Mouse (Mus musculus) CH12.LX (cell line): ENCODE data around the gene Pcsk2. TPM values are rescaled to one million over a fixed set of nuclear protein-coding genes. Genes with fewer than 3 reads are reported as not detected.

Experiments used
- DNase-seq: peaks from one replicate; pipeline ENCODE4 v3.0.0-alpha.2; 2013; ENCODE audit errors: extremely low read depth
- H3K27ac ChIP-seq: 2 replicates; pipeline ENCODE4 v1.5.1; 2012; ENCODE audit warnings: low read depth, mild to moderate bottlenecking, control low read depth, moderate library complexity; ENCODE audit not compliant: insufficient read depth
- H3K27me3 ChIP-seq: replicated peaks from 2 replicates; pipeline ENCODE3; 2012; ENCODE audit warnings: inconsistent platforms
- H3K36me3 ChIP-seq, 2 experiments: replicated peaks in 1 of 2; 2 replicates each; pipeline versions ENCODE3 to v1.6.1; 2012; ENCODE audit warnings: inconsistent platforms in 1 of 2, low read length in 1 of 2, mild to moderate bottlenecking in 1 of 2, mixed read lengths in 1 of 2, moderate library complexity in 1 of 2; ENCODE audit not compliant: control insufficient read depth in 1 of 2, insufficient read depth in 1 of 2
- H3K4me1 ChIP-seq, 2 experiments: 2 replicates each; pipeline ENCODE4 v1.6.1; 2012; ENCODE audit warnings: inconsistent platforms in 1 of 2, moderate library complexity in 1 of 2; ENCODE audit not compliant: insufficient read depth in 2 of 2, control insufficient read depth in 1 of 2
- H3K4me2 ChIP-seq: 2 replicates; pipeline ENCODE4 v1.6.1; 2012; ENCODE audit warnings: low read depth, mild to moderate bottlenecking, control low read depth; ENCODE audit not compliant: poor library complexity, insufficient read depth, severe bottlenecking
- H3K4me3 ChIP-seq, 3 experiments: fragments of 150-350 bp in 1 of 3; sonication (generic) in 1 of 3; replicated peaks in 1 of 3; 2 replicates each; pipeline versions ENCODE3 to v1.5.1; 2011 to 2012; ENCODE audit warnings: low read depth in 2 of 3, low read length in 2 of 3, mild to moderate bottlenecking in 2 of 3, moderate library complexity in 2 of 3, control low read depth in 1 of 3, improper control_type of control experiment in 1 of 3, inconsistent platforms in 1 of 3, mixed read lengths in 1 of 3; ENCODE audit not compliant: poor library complexity in 1 of 3
- H3K79me2 ChIP-seq: replicated peaks from 2 replicates; pipeline ENCODE4 v1.6.1; 2012; ENCODE audit warnings: mild to moderate bottlenecking, moderate library complexity; ENCODE audit not compliant: control insufficient read depth, poor library complexity, insufficient read depth, severe bottlenecking; ENCODE audit errors: extremely low read depth
- H3K9ac ChIP-seq: 2 replicates; pipeline ENCODE4 v1.6.1; 2012; ENCODE audit warnings: low read depth, mild to moderate bottlenecking, control low read depth, moderate library complexity; ENCODE audit not compliant: insufficient read depth
- H3K9me3 ChIP-seq: replicated peaks from 2 replicates; pipeline ENCODE3; 2012; ENCODE audit warnings: low read length, inconsistent platforms, mixed read lengths
- CHD2 ChIP-seq: IDR thresholded peaks from 2 replicates; pipeline ENCODE4 v1.6.1; 2011; ENCODE audit warnings: low read length, improper control_type of control experiment
- CTCF ChIP-seq, 2 experiments: IDR thresholded peaks in 1 of 2; conservative IDR thresholded peaks in 1 of 2; 2 replicates each; pipeline ENCODE4 v1.5.1; 2011 to 2012; ENCODE audit warnings: low read depth in 2 of 2, low read length in 2 of 2, improper control_type of control experiment in 1 of 2, inconsistent platforms in 1 of 2, mild to moderate bottlenecking in 1 of 2, moderate library complexity in 1 of 2
- E2F4 ChIP-seq: IDR thresholded peaks from 2 replicates; pipeline ENCODE4 v1.6.1; 2011; ENCODE audit warnings: low read depth, low read length, improper control_type of control experiment; ENCODE audit not compliant: insufficient replicate concordance
- EP300 ChIP-seq: IDR thresholded peaks from 2 replicates; pipeline ENCODE4 v1.6.1; 2011; ENCODE audit warnings: low read length, improper control_type of control experiment
- GABPA ChIP-seq: IDR thresholded peaks from 2 replicates; pipeline ENCODE4 v1.6.1; 2012; ENCODE audit warnings: low read depth, low read length, improper control_type of control experiment, inconsistent platforms; ENCODE audit not compliant: insufficient replicate concordance
- HCFC1 ChIP-seq: IDR thresholded peaks from 2 replicates; pipeline ENCODE4 v1.6.1; 2012; ENCODE audit warnings: low read depth, mild to moderate bottlenecking, inconsistent platforms, low read length, improper control_type of control experiment
- JUND ChIP-seq: conservative IDR thresholded peaks from 2 replicates; pipeline ENCODE4 v1.6.1; 2011; ENCODE audit warnings: low read depth, low read length, improper control_type of control experiment
- KAT2A ChIP-seq: IDR thresholded peaks from 2 replicates; pipeline ENCODE4 v1.6.1; 2012; ENCODE audit warnings: low read length, improper control_type of control experiment, inconsistent platforms; ENCODE audit not compliant: insufficient replicate concordance
- MAZ ChIP-seq: IDR thresholded peaks from 2 replicates; pipeline ENCODE4 v1.6.1; 2012; ENCODE audit warnings: low read depth, mild to moderate bottlenecking, inconsistent platforms, low read length, improper control_type of control experiment, moderate library complexity
- MXI1 ChIP-seq: IDR thresholded peaks from 2 replicates; pipeline ENCODE4 v1.6.1; 2011; ENCODE audit warnings: mild to moderate bottlenecking, low read depth, low read length, improper control_type of control experiment
- NRF1 ChIP-seq: IDR thresholded peaks from 2 replicates; pipeline ENCODE4 v1.6.1; 2014; ENCODE audit warnings: low read depth, mild to moderate bottlenecking, inconsistent platforms, low read length, improper control_type of control experiment, moderate library complexity
- PAX5 ChIP-seq: IDR thresholded peaks from 2 replicates; pipeline ENCODE4 v1.6.1; 2012; ENCODE audit warnings: low read length, inconsistent platforms, mixed read lengths
- SMC3 ChIP-seq: IDR thresholded peaks from 2 replicates; pipeline ENCODE4 v1.6.1; 2011; ENCODE audit warnings: low read depth, low read length, improper control_type of control experiment
- TCF12 ChIP-seq: IDR thresholded peaks from 2 replicates; pipeline ENCODE4 v1.6.1; 2014; ENCODE audit warnings: low read depth, mild to moderate bottlenecking, inconsistent platforms, low read length, improper control_type of control experiment
- UBTF ChIP-seq: IDR thresholded peaks from 2 replicates; pipeline ENCODE4 v1.6.1; 2012; ENCODE audit warnings: low read depth, mild to moderate bottlenecking, inconsistent platforms, low read length, improper control_type of control experiment, moderate library complexity
- ZMIZ1 ChIP-seq: IDR thresholded peaks from 2 replicates; pipeline ENCODE4 v1.6.1; 2012; ENCODE audit warnings: low read depth, mild to moderate bottlenecking, inconsistent platforms, low read length, improper control_type of control experiment
- ZNF384 ChIP-seq: IDR thresholded peaks from 2 replicates; pipeline ENCODE4 v1.6.1; 2012; ENCODE audit warnings: low read depth, low read length, improper control_type of control experiment, inconsistent platforms
- dilution Hi-C: fragments of 300-500 bp; cut with MboI; formaldehyde crosslinking; loops from 2 replicates; pipeline ENCODE4 v1.14.3; 2020; ENCODE audit warnings: low sequenced_read_pairs; ENCODE audit not compliant: extremely low pct_unique_long_range_greater_than_20kb, extremely low pct_ligation_motif_present
- in situ Hi-C: fragments of 300-500 bp; cut with MboI; formaldehyde crosslinking; loops from 3 replicates; pipeline ENCODE4 v1.14.3; 2019; ENCODE audit warnings: low sequenced_read_pairs, low pct_ligation_motif_present, low pct_unique_long_range_greater_than_20kb, mixed read lengths
- polyA plus RNA-seq: library from polyadenylated mRNA; unstranded; fragments of >175 nt; gene quantifications from 2 replicates; pipeline ENCODE4 v1.2.1, GENCODE M21; 2012; ENCODE audit warnings: low read depth; ENCODE audit not compliant: insufficient read length
- total RNA-seq, 2 experiments: library from RNA; depleted of rRNA; stranded (reverse); fragments of 300-350 nt in 1 of 2; fragments of >200 nt in 1 of 2; gene quantifications; 2 replicates each; pipeline ENCODE4 v1.2.3; 2012 to 2014

Pcsk2 gene
- total and polyA plus RNA-seq, 3 experiments = not detected

DNA sequence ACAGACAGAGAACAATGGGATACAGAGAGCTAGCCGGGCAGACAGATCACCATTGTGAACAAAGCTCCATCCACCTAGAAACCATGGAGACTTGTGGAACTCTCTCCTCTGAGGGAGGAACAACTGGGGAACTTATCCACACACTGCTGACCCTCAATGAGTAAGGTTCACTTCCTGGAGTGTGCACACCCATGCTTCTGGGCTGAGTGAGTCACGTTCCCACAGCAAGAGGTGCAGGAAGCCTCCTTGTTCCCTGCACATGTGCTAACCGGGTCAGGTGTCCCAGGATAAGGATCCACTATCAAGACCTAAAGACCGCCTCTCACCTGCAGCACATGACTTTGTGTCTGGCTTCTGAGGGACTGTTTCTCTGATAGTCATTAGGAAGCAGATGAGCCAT lies 307.5 kb downstream of the Pcsk2 start:
- in situ Hi-C loops = no loop called here
- no peaks in the 10 kb centered on the region for H3K9me3 ChIP-seq
- no peak overlapping the region for H3K4me3 ChIP-seq
- dilution Hi-C loops = no loop called here
- H3K27ac ChIP-seq = no peak overlapping the region
- H3K4me2 ChIP-seq = no peak overlapping the region
- H3K36me3 ChIP-seq = no peaks in the 10 kb centered on the region
- TF ChIP-seq HCFC1 = no peak
- no peak for TF ChIP-seq TCF12
- TF ChIP-seq MXI1 = no peak
- TF ChIP-seq E2F4 = no peak
- no peak for TF ChIP-seq GABPA
- TF ChIP-seq UBTF = no peak
- no peak for TF ChIP-seq CHD2
- no peak for TF ChIP-seq EP300
- TF ChIP-seq CTCF (conservative IDR thresholded peaks at IDR 0.05 in 1 of 2, IDR thresholded peaks at IDR 0.05 in 1 of 2; ENCODE audit: low read depth in 2 of 2, low read length in 2 of 2) = no peak
- TF ChIP-seq NRF1 = no peak
- no peak for TF ChIP-seq ZNF384
- TF ChIP-seq KAT2A = no peak
- TF ChIP-seq MAZ = no peak
- no peak for TF ChIP-seq ZMIZ1
- no peak for TF ChIP-seq SMC3
- TF ChIP-seq PAX5 = no peak
- no peak overlapping the region for H3K9ac ChIP-seq
- H3K4me1 ChIP-seq = peaks cover 2 to 29% of the 10 kb centered on the region in 2 experiments; a peak in 3 of 4 replicates
- DNase-seq = no peak
- H3K79me2 ChIP-seq = no peaks in the 10 kb centered on the region
- H3K27me3 ChIP-seq = no peaks in the 10 kb centered on the region

DNA sequence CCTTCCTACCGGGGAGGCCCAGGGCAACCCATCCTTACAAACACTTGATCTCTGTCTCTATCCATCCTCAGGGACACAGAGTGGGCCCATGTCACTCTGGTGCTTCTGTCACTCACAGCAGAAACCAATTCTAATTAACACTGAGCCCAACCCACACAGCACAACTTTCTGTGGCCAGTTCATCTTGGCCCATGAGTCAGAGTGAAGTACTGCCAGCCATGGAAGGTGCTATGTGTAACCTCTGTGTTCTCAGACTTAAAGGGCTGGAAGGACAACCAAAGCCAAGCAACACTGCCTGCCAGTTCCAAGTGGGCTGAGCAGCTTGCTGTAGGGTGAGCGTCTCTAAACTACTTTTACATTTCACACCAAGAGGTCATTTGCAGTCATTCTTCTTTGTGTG lies 313.2 kb downstream of the Pcsk2 start:
- dilution Hi-C loops (no loop called here), in situ Hi-C loops (no loop called here)
- no peak overlapping the region for H3K4me2 ChIP-seq

More for the DNA sequence above, 313.2 kb downstream of the Pcsk2 start:
- no peak for TF ChIP-seq JUND
- no peaks in the 10 kb centered on the region for H3K27me3 ChIP-seq
- H3K9me3 ChIP-seq = no peaks in the 10 kb centered on the region
- H3K36me3 ChIP-seq = no peaks in the 10 kb centered on the region
- no peak overlapping the region for H3K9ac ChIP-seq
- H3K4me1 ChIP-seq = no peaks in the 10 kb centered on the region
- DNase-seq = no peak
- H3K4me3 ChIP-seq = no peak overlapping the region
- H3K27ac ChIP-seq = no peak overlapping the region
- no peaks in the 10 kb centered on the region for H3K79me2 ChIP-seq
